Mouse (Mus musculus) embryo, embryonic 11 days (tissue): Measurements from ENCODE around the gene Otof.

ENCODE experiments used
- DNase-seq: peaks from one replicate; pipeline ENCODE4 v3.0.0-alpha.2; 2015

Otof gene

GRCm38 (mm10) chr5:30461821-30462220 lies at the start of gene Otof:
Gene Otof, minus strand, starts transcription at chr5:30461932.
- DNase-seq = peak; percentile 61

GRCm38 (mm10) chr5:30497299-30497698 lies 35.6 kb upstream of the Otof start:
- DNase-seq = peak; percentile 81

GRCm38 (mm10) chr5:30496821-30497220 lies 35.1 kb upstream of the Otof start:
- no peak for DNase-seq

GRCm38 (mm10) chr5:30495288-30495687 lies 33.6 kb upstream of the Otof start:
- DNase-seq = no peak

- no peak for DNase-seq
These were observed 32.9 kb upstream of the Otof start for GRCm38 (mm10) chr5:30494606-30495005.

GRCm38 (mm10) chr5:30493723-30494122 lies 32.0 kb upstream of the Otof start:
- DNase-seq = no peak

- DNase-seq = no peak
These were observed 29.1 kb upstream of the Otof start for GRCm38 (mm10) chr5:30490845-30491244.

- DNase-seq = no peak
These were observed 28.5 kb upstream of the Otof start for GRCm38 (mm10) chr5:30490215-30490614.

GRCm38 (mm10) chr5:30485136-30485535 lies 23.4 kb upstream of the Otof start:
- no peak for DNase-seq

GRCm38 (mm10) chr5:30484591-30484990 lies 22.9 kb upstream of the Otof start:
- DNase-seq = no peak

- DNase-seq = no peak
These were observed 21.8 kb upstream of the Otof start for GRCm38 (mm10) chr5:30483533-30483932.

- DNase-seq = peak; percentile 79
These were observed 20.6 kb upstream of the Otof start for GRCm38 (mm10) chr5:30482319-30482718.

- peak; percentile 49 for DNase-seq
These were observed 14.8 kb upstream of the Otof start for GRCm38 (mm10) chr5:30476534-30476933.

- no peak for DNase-seq
These were observed 10.4 kb upstream of the Otof start for GRCm38 (mm10) chr5:30472148-30472547.

- DNase-seq = peak; percentile 36
These were observed 8.7 kb upstream of the Otof start for GRCm38 (mm10) chr5:30470454-30470853.

- no peak for DNase-seq
These were observed 4.6 kb upstream of the Otof start for GRCm38 (mm10) chr5:30466315-30466714.

GRCm38 (mm10) chr5:30465861-30466260 lies 4.1 kb upstream of the Otof start, which contains the start of gene 1700001C02Rik:
Gene 1700001C02Rik, plus strand, starts transcription at chr5:30466047.
- peak; percentile 30 for DNase-seq

- peak; percentile 51 for DNase-seq
These were observed 1.6 kb downstream of the Otof start for GRCm38 (mm10) chr5:30460155-30460554.

- DNase-seq = peak; percentile 22
These were observed 5.7 kb downstream of the Otof start for GRCm38 (mm10) chr5:30456056-30456455.

GRCm38 (mm10) chr5:30444327-30444895 lies 17.3 kb downstream of the Otof start:
- DNase-seq = no peak

- peak; percentile 10 for DNase-seq
These were observed 19.5 kb downstream of the Otof start for GRCm38 (mm10) chr5:30442196-30442595.

GRCm38 (mm10) chr5:30440308-30440906 lies 21.3 kb downstream of the Otof start:
- no peak for DNase-seq

- DNase-seq = no peak
These were observed 22.8 kb downstream of the Otof start for GRCm38 (mm10) chr5:30438931-30439330.

GRCm38 (mm10) chr5:30427406-30427805 lies 34.3 kb downstream of the Otof start:
- no peak for DNase-seq
